Comparison of ENCODE assay signal across 26 mouse cellular contexts in the genomic region with DNA sequence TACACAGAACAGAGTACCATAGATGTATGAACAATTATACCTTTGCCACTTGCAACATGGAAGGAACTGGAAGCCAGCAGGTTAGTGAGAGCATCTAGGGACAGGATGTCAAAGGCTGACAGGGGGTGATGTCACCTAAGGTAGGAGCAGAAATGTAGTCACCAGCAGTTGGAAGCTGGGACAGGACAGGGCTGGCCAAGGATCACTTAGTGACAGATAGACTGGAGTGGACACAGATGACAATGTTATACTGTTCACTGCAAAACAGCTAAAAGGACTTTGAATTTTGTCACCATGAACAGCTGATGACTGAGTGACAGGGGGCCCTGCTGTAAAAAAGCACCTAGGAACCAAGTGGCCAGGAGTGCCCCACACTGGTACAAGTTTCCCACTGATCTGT. TPM values are rescaled to one million over a fixed set of nuclear protein-coding genes. Genes with fewer than 3 reads are reported as not detected.
"Had no signal": no experiment of that assay in that cellular context is flagged by ENCODE, and none has a peak within 500 bp of the region (broad histone marks: within the 10 kb centered on the region; RNA-seq: fewer than 3 reads in every experiment).

No protein-coding gene starts in this region.

- H3K9me3 ChIP-seq: limb, embryonic 10.5 days; limb, embryonic 13.5 days; liver, embryonic 13.5 days had no signal

- ATAC-seq: inflammation-experienced regulatory T-cells, adult 6 months had no signal

- H3K27me3 ChIP-seq: limb, embryonic 13.5 days; liver, embryonic 13.5 days had no signal

- H3K4me2 ChIP-seq: limb, embryonic 13.5 days; liver, embryonic 13.5 days; midbrain, embryonic 11.5 days had no signal

- H3K4me3 ChIP-seq: layer of hippocampus, adult 2 months; limb, embryonic 10.5 days; limb, embryonic 13.5 days; liver, embryonic 13.5 days had no signal

- H3K36me3 ChIP-seq: limb, embryonic 10.5 days; limb, embryonic 13.5 days; liver, embryonic 13.5 days had no signal

- H3K4me1 ChIP-seq: limb, embryonic 10.5 days; limb, embryonic 13.5 days; liver, embryonic 13.5 days had no signal

- H3K27ac ChIP-seq: layer of hippocampus, adult 2 months; limb, embryonic 10.5 days; limb, embryonic 13.5 days; liver, embryonic 13.5 days had no signal

- H3K9ac ChIP-seq: limb, embryonic 13.5 days; liver, embryonic 13.5 days had no signal

- DNase-seq: kidney, adult 8-10 months; layer of hippocampus, adult 9-11 months; liver, embryonic 13.5 days; lung, adult 2 months; lung, postnatal 14 days; lung, postnatal 4 days; midbrain, embryonic 14.5 days; thymus, adult 18-20 months; thymus, postnatal 4 days had no signal

RNA-seq across cellular contexts. Expression of gene Kng2, which starts 2.7 kb away (rescaled TPM):
- total RNA-seq: layer of hippocampus, adult 2 months; layer of hippocampus, postnatal 25 days; left cerebral cortex, adult 18-20 months; left cerebral cortex, postnatal 25 days; megakaryocyte progenitor cell, adult 5-6 weeks; megakaryocyte-erythroid progenitor cell, adult 5-6 weeks; midbrain, postnatal 0 days had no signal
- polyA plus RNA-seq: inflammation-experienced regulatory T-cells, adult 6 months; limb, embryonic 10.5 days; lung, embryonic 16.5 days; midbrain, embryonic 11.5 days; midbrain, embryonic 14.5 days; midbrain, postnatal 0 days; small intestine, adult 2 months; spleen, adult 2 months; testis, adult 2 months had no signal

RNA-seq across cellular contexts. Expression of gene Kng1, which starts 31.1 kb away (rescaled TPM):
- total RNA-seq: layer of hippocampus, adult 2 months; layer of hippocampus, postnatal 25 days; left cerebral cortex, adult 18-20 months; left cerebral cortex, postnatal 25 days; megakaryocyte progenitor cell, adult 5-6 weeks; megakaryocyte-erythroid progenitor cell, adult 5-6 weeks; midbrain, postnatal 0 days had no signal
- polyA plus RNA-seq: inflammation-experienced regulatory T-cells, adult 6 months; large intestine, adult 2 months; limb, embryonic 10.5 days; midbrain, embryonic 11.5 days; midbrain, embryonic 14.5 days; midbrain, postnatal 0 days; neural tube, embryonic 11.5 days; small intestine, adult 2 months; testis, adult 2 months had no signal
